Mouse (Mus musculus) hindbrain, embryonic 15.5 days (tissue): ENCODE measurements around the gene Cdc40. TPM values are rescaled to one million over a fixed set of nuclear protein-coding genes. Genes with fewer than 3 reads are reported as not detected.

Source experiments
- ATAC-seq: fragments of 200-750 bp; cut with Nextera tagmentation; 2 replicates; pipeline ENCODE4 v1.8.0; 2017; ENCODE audit warnings: low read depth, moderate number of reproducible peaks, moderate TSS enrichment; ENCODE audit not compliant: low FRiP score
- H3K27ac ChIP-seq: fragments of 300-500 bp; sonication (generic); replicated peaks from 2 replicates; pipeline ENCODE4 v1.5.1; 2015; ENCODE audit warnings: mild to moderate bottlenecking, inconsistent platforms
- H3K27me3 ChIP-seq: fragments of 300-500 bp; sonication (generic); 2 replicates; pipeline ENCODE4 v1.6.1; 2015; ENCODE audit warnings: control low read depth, inconsistent platforms
- H3K36me3 ChIP-seq: fragments of 300-500 bp; sonication (generic); 2 replicates; pipeline ENCODE4 v1.6.1; 2015; ENCODE audit warnings: control low read depth, inconsistent platforms
- H3K4me1 ChIP-seq: fragments of 300-500 bp; sonication (generic); replicated peaks from 2 replicates; pipeline ENCODE4 v1.6.1; 2015; ENCODE audit warnings: control low read depth, inconsistent platforms
- H3K4me2 ChIP-seq: fragments of 300-500 bp; sonication (generic); 2 replicates; pipeline ENCODE4 v1.6.1; 2015; ENCODE audit warnings: moderate library complexity, mild to moderate bottlenecking, inconsistent platforms
- H3K4me3 ChIP-seq: fragments of 300-500 bp; sonication (generic); 2 replicates; pipeline ENCODE4 v1.5.1; 2015; ENCODE audit warnings: mild to moderate bottlenecking, inconsistent platforms
- H3K9ac ChIP-seq: fragments of 300-500 bp; sonication (generic); 2 replicates; pipeline ENCODE4 v1.6.1; 2015; ENCODE audit warnings: inconsistent platforms
- H3K9me3 ChIP-seq: fragments of 300-500 bp; sonication (generic); 2 replicates; pipeline ENCODE4 v1.6.1; 2016; ENCODE audit warnings: control low read depth, inconsistent platforms
- WGBS: fragments of 180-500 bp; shearing (Covaris S2); methylation state at CpG from one replicate; pipeline ENCODE4 v1.1.7; 2015; 5-methylcytosine and 5-hydroxymethylcytosine counted together
- polyA plus RNA-seq: library from polyadenylated mRNA; unstranded; fragments of >200 nt; fragmentation: Nextera tagmentation; extraction: Ambion mirVana; gene quantifications from 2 replicates; pipeline ENCODE4 v1.2.1, GENCODE M21; 2015

The Cdc40 gene
- polyA plus RNA-seq, 1 experiment from 2014 or later = 22.6 TPM

- Histone ChIP-seq H3K4me2 (0 out of 2 replicates have a peak overlapping the region, but pooled peaks have one; percentile 1), H3K9ac (no peak overlapping the region), H3K36me3 (no peaks in the 10 kb centered on the region), H3K4me1 (peaks cover 8% of the 10 kb centered on the region; the same call in 1 of the 2 replicates), H3K4me3 (no peak overlapping the region), H3K27ac (no peak overlapping the region), H3K9me3 (no peaks in the 10 kb centered on the region), H3K27me3 (no peaks in the 10 kb centered on the region)
- no peak for ATAC-seq
- WGBS = 56% methylated on average over 2 of the region's 2 CpGs
Measured at GRCm38 (mm10) chr10:40887316-40887715, 4.2 kb upstream of the Cdc40 start.

- H3K4me1 ChIP-seq = peaks cover 26% of the 10 kb centered on the region
Measured at GRCm38 (mm10) chr10:40885432-40885831, 2.3 kb upstream of the Cdc40 start.

GRCm38 (mm10) chr10:40884279-40884806, 1.2 kb upstream of the Cdc40 start:
- Histone ChIP-seq H3K4me3 (peak overlapping the region; percentile 61), H3K4me1 (peaks cover 26% of the 10 kb centered on the region), H3K27me3 (no peaks in the 10 kb centered on the region), H3K27ac (peak overlapping the region; percentile 99), H3K36me3 (no peaks in the 10 kb centered on the region), H3K4me2 (peak overlapping the region; percentile 72), H3K9ac (peak overlapping the region; percentile 93), H3K9me3 (no peaks in the 10 kb centered on the region)
- under 1% methylated on average over 40 of the region's 40 CpGs for WGBS
- peak; percentile 16 for ATAC-seq

More at GRCm38 (mm10) chr10:40885432-40885831, 2.3 kb upstream of the Cdc40 start:
- peak overlapping the region; percentile 34 for H3K4me3 ChIP-seq
- no peaks in the 10 kb centered on the region for H3K27me3 ChIP-seq
- WGBS = 45% methylated on average over 7 of the region's 7 CpGs
- H3K9me3 ChIP-seq = no peaks in the 10 kb centered on the region
- ATAC-seq = no peak
- H3K36me3 ChIP-seq = no peaks in the 10 kb centered on the region
- H3K4me2 ChIP-seq = peak overlapping the region; percentile 52
- H3K27ac ChIP-seq = no peak overlapping the region
- no peak overlapping the region for H3K9ac ChIP-seq

- peak; percentile 91 for ATAC-seq
- Histone ChIP-seq H3K4me1 (peaks cover 26% of the 10 kb centered on the region), H3K9me3 (no peaks in the 10 kb centered on the region), H3K4me2 (peak overlapping the region; percentile 72), H3K36me3 (no peaks in the 10 kb centered on the region), H3K27me3 (no peaks in the 10 kb centered on the region), H3K4me3 (peak overlapping the region; percentile 61), H3K9ac (peak overlapping the region; percentile 93), H3K27ac (peak overlapping the region; percentile 99)
- under 1% methylated on average over 52 of the region's 87 CpGs for WGBS
Measured at GRCm38 (mm10) chr10:40883644-40884278, 650 bp upstream of the Cdc40 start.

- H3K9me3 ChIP-seq = no peaks in the 10 kb centered on the region
- H3K36me3 ChIP-seq = no peaks in the 10 kb centered on the region
- H3K4me2 ChIP-seq = peak overlapping the region; percentile 72
- H3K9ac ChIP-seq = peak overlapping the region; percentile 88
- H3K27ac ChIP-seq = peak overlapping the region; percentile 99
- H3K27me3 ChIP-seq = no peaks in the 10 kb centered on the region
- WGBS = 16% methylated on average over 9 of the region's 9 CpGs
- ATAC-seq = no peak
- H3K4me1 ChIP-seq = peaks cover 21% of the 10 kb centered on the region
- H3K4me3 ChIP-seq = peak overlapping the region; percentile 61
Measured at GRCm38 (mm10) chr10:40882333-40882732, 778 bp downstream of the Cdc40 start.

- Histone ChIP-seq H3K27me3 (no peaks in the 10 kb centered on the region), H3K9ac (no peak overlapping the region), H3K36me3 (no peaks in the 10 kb centered on the region), H3K27ac (no peak overlapping the region), H3K4me1 (peaks cover 20% of the 10 kb centered on the region), H3K4me3 (no peak overlapping the region), H3K9me3 (no peaks in the 10 kb centered on the region), H3K4me2 (peak overlapping the region; percentile 72)
- no peak for ATAC-seq
- 64% methylated on average over 3 of the region's 3 CpGs for WGBS
Measured at GRCm38 (mm10) chr10:40881236-40881635, 1.9 kb downstream of the Cdc40 start.

- no peak overlapping the region for H3K4me3 ChIP-seq
- ATAC-seq = no peak
- H3K4me1 ChIP-seq = peaks cover 18% of the 10 kb centered on the region
- no peak overlapping the region for H3K27ac ChIP-seq
- no peaks in the 10 kb centered on the region for H3K27me3 ChIP-seq
- no peak overlapping the region for H3K4me2 ChIP-seq
- no peaks in the 10 kb centered on the region for H3K36me3 ChIP-seq
- 93% methylated on average over 9 of the region's 9 CpGs for WGBS
- no peaks in the 10 kb centered on the region for H3K9me3 ChIP-seq
- no peak overlapping the region for H3K9ac ChIP-seq
Measured at GRCm38 (mm10) chr10:40879969-40880368, 3.1 kb downstream of the Cdc40 start.

- peaks cover 18% of the 10 kb centered on the region for H3K4me1 ChIP-seq
- H3K4me3 ChIP-seq = no peak overlapping the region
- WGBS = 88% methylated on average over 3 of the region's 3 CpGs
- H3K27ac ChIP-seq = no peak overlapping the region
- H3K27me3 ChIP-seq = no peaks in the 10 kb centered on the region
- ATAC-seq = no peak
- H3K4me2 ChIP-seq = no peak overlapping the region
- no peaks in the 10 kb centered on the region for H3K9me3 ChIP-seq
- H3K36me3 ChIP-seq = no peaks in the 10 kb centered on the region
- no peak overlapping the region for H3K9ac ChIP-seq
Measured at GRCm38 (mm10) chr10:40878246-40878645, 4.9 kb downstream of the Cdc40 start.

GRCm38 (mm10) chr10:40872052-40872451, 11.1 kb downstream of the Cdc40 start:
- WGBS = 91% methylated on average over 2 of the region's 2 CpGs
- no peak overlapping the region for H3K4me3 ChIP-seq
- ATAC-seq = no peak
- H3K9me3 ChIP-seq = no peaks in the 10 kb centered on the region
- H3K4me2 ChIP-seq = no peak overlapping the region
- no peaks in the 10 kb centered on the region for H3K4me1 ChIP-seq
- H3K27me3 ChIP-seq = no peaks in the 10 kb centered on the region
- H3K9ac ChIP-seq = no peak overlapping the region
- no peak overlapping the region for H3K27ac ChIP-seq
- H3K36me3 ChIP-seq = no peaks in the 10 kb centered on the region

- Histone ChIP-seq H3K9me3 (no peaks in the 10 kb centered on the region), H3K27ac (no peak overlapping the region), H3K4me1 (no peaks in the 10 kb centered on the region), H3K36me3 (no peaks in the 10 kb centered on the region), H3K9ac (no peak overlapping the region), H3K4me3 (no peak overlapping the region), H3K27me3 (no peaks in the 10 kb centered on the region), H3K4me2 (no peak overlapping the region)
- ATAC-seq = no peak
- 93% methylated on average over 2 of the region's 2 CpGs for WGBS
Measured at GRCm38 (mm10) chr10:40871301-40871700, 11.8 kb downstream of the Cdc40 start.

- Histone ChIP-seq H3K4me1 (no peaks in the 10 kb centered on the region), H3K4me3 (no peak overlapping the region), H3K27ac (no peak overlapping the region), H3K27me3 (no peaks in the 10 kb centered on the region), H3K9ac (no peak overlapping the region), H3K36me3 (peaks cover 5% of the 10 kb centered on the region; the same call in 1 of the 2 replicates), H3K9me3 (no peaks in the 10 kb centered on the region), H3K4me2 (no peak overlapping the region)
- no peak for ATAC-seq
- 89% methylated on average over 2 of the region's 2 CpGs for WGBS
Measured at GRCm38 (mm10) chr10:40868081-40868480, 15.0 kb downstream of the Cdc40 start.

- Histone ChIP-seq H3K36me3 (no peaks in the 10 kb centered on the region), H3K27ac (no peak overlapping the region), H3K9me3 (no peaks in the 10 kb centered on the region), H3K9ac (no peak overlapping the region), H3K4me3 (no peak overlapping the region), H3K27me3 (no peaks in the 10 kb centered on the region), H3K4me2 (no peak overlapping the region), H3K4me1 (0 out of 2 replicates have a peak, but pooled peaks cover 4% of the 10 kb centered on the region)
- WGBS = 63% methylated on average over 8 of the region's 8 CpGs
- no peak for ATAC-seq
Measured at GRCm38 (mm10) chr10:40857599-40857998, 25.5 kb downstream of the Cdc40 start.
